Mouse (Mus musculus): ENCODE data around the gene Elfn1. TPM values are rescaled to one million over a fixed set of nuclear protein-coding genes. Genes with fewer than 3 reads are reported as not detected.
"Not testable (repeated sequence)": the region's sequence is repeated elsewhere in the genome, so short reads cannot be mapped to it uniquely, and the experiment has no call there.

Elfn1 gene
- total and polyA plus RNA-seq, 2 experiments from 2014 or later = 3.3 to 45.1 TPM

- Histone ChIP-seq H3K36me3 (ENCODE audit: insufficient read depth, low read length) (no peaks in the 10 kb centered on the region), H3K27me3 (ENCODE audit: insufficient read depth, low read length) (no peaks in the 10 kb centered on the region), H3K9me3 (ENCODE audit: low read length) (no peaks in the 10 kb centered on the region), H3K4me1 (ENCODE audit: insufficient read depth, low read length) (no peaks in the 10 kb centered on the region), H3K4me3 (ENCODE audit: low read length) (no peak overlapping the region), H3K9ac (replicated peaks; ENCODE audit: low read length) (no peak overlapping the region), H3K27ac (no peak overlapping the region), H3K4me2 (ENCODE audit: low read depth, low read length) (no peak overlapping the region)
- ATAC-seq (peak; percentile 28; the same call in 1 of the 2 replicates), DNase-seq (ENCODE audit: low spot score) (no peak)
- TF ChIP-seq CTCF (IDR thresholded peaks at IDR 0.05; ENCODE audit: low read depth) = no peak
- 6% methylated on average over 13 of the region's 13 CpGs for WGBS
Measured at GRCm38 (mm10) chr5:139978525-139979276, 71.0 kb downstream of the Elfn1 start.

- no peak for TF ChIP-seq CTCF (IDR thresholded peaks at IDR 0.05; ENCODE audit: low read depth)
- no peaks in the 10 kb centered on the region for H3K36me3 ChIP-seq (ENCODE audit: insufficient read depth, low read length)
- no peak overlapping the region for H3K4me3 ChIP-seq (ENCODE audit: low read length)
- H3K9me3 ChIP-seq (ENCODE audit: low read length) = no peaks in the 10 kb centered on the region
- ATAC-seq = peak; percentile 43; the same call in 1 of the 2 replicates
- DNase-seq (ENCODE audit: low spot score) = peak; percentile 54
- H3K9ac ChIP-seq (replicated peaks; ENCODE audit: low read length) = no peak overlapping the region
- H3K4me2 ChIP-seq (ENCODE audit: low read depth, low read length) = no peak overlapping the region
- H3K27ac ChIP-seq = no peak overlapping the region
- WGBS = 63% methylated on average over 9 of the region's 9 CpGs
- H3K4me1 ChIP-seq (ENCODE audit: insufficient read depth, low read length) = no peaks in the 10 kb centered on the region
- H3K27me3 ChIP-seq (ENCODE audit: insufficient read depth, low read length) = no peaks in the 10 kb centered on the region
Measured at GRCm38 (mm10) chr5:139979371-139979770, 71.6 kb downstream of the Elfn1 start.

- Histone ChIP-seq H3K27me3 (ENCODE audit: insufficient read depth, low read length) (no peaks in the 10 kb centered on the region), H3K4me2 (ENCODE audit: low read depth, low read length) (no peak overlapping the region), H3K36me3 (ENCODE audit: insufficient read depth, low read length) (no peaks in the 10 kb centered on the region), H3K4me3 (ENCODE audit: low read length) (no peak overlapping the region), H3K4me1 (ENCODE audit: insufficient read depth, low read length) (no peaks in the 10 kb centered on the region), H3K27ac (no peak overlapping the region), H3K9me3 (ENCODE audit: low read length) (no peaks in the 10 kb centered on the region), H3K9ac (replicated peaks; ENCODE audit: low read length) (no peak overlapping the region)
- TF ChIP-seq CTCF (IDR thresholded peaks at IDR 0.05; ENCODE audit: low read depth) = no peak
- ATAC-seq (no peak), DNase-seq (ENCODE audit: low spot score) (no peak)
- WGBS = 83% methylated on average over 1 of the region's 1 CpGs
Measured at GRCm38 (mm10) chr5:139981976-139982375, 74.2 kb downstream of the Elfn1 start.

GRCm38 (mm10) chr5:139985073-139985746, 77.5 kb downstream of the Elfn1 start:
- H3K9me3 ChIP-seq (ENCODE audit: low read length) = peaks cover 5% of the 10 kb centered on the region
- no peak overlapping the region for H3K4me3 ChIP-seq (ENCODE audit: low read length)
- H3K4me2 ChIP-seq (ENCODE audit: low read depth, low read length) = no peak overlapping the region
- 45% methylated on average over 18 of the region's 18 CpGs for WGBS
- no peak overlapping the region for H3K9ac ChIP-seq (replicated peaks; ENCODE audit: low read length)
- no peak for TF ChIP-seq CTCF (IDR thresholded peaks at IDR 0.05; ENCODE audit: low read depth)
- DNase-seq (ENCODE audit: low spot score) (no peak), ATAC-seq (no peak)
- no peaks in the 10 kb centered on the region for H3K36me3 ChIP-seq (ENCODE audit: insufficient read depth, low read length)
- no peaks in the 10 kb centered on the region for H3K4me1 ChIP-seq (ENCODE audit: insufficient read depth, low read length)
- no peak overlapping the region for H3K27ac ChIP-seq
- H3K27me3 ChIP-seq (ENCODE audit: insufficient read depth, low read length) = no peaks in the 10 kb centered on the region

- no peak for ATAC-seq
- 88% methylated on average over 3 of the region's 3 CpGs for WGBS
- no peak overlapping the region for H3K9ac ChIP-seq (replicated peaks; ENCODE audit: low read length)
Measured at GRCm38 (mm10) chr5:139991531-139991930, 83.8 kb downstream of the Elfn1 start.

GRCm38 (mm10) chr5:139998321-139998720, 90.6 kb downstream of the Elfn1 start:
- H3K27ac ChIP-seq; H3K4me2 ChIP-seq (ENCODE audit: low read depth, low read length); ATAC-seq; H3K9me3 ChIP-seq (ENCODE audit: low read length); H3K36me3 ChIP-seq (ENCODE audit: insufficient read depth, low read length); H3K9ac ChIP-seq (replicated peaks; ENCODE audit: low read length); H3K4me1 ChIP-seq (ENCODE audit: insufficient read depth, low read length); H3K4me3 ChIP-seq (ENCODE audit: low read length); DNase-seq (ENCODE audit: low spot score); H3K27me3 ChIP-seq (ENCODE audit: insufficient read depth, low read length): not testable (repeated sequence)
- WGBS = 64% methylated on average over 11 of the region's 12 CpGs

More at GRCm38 (mm10) chr5:139991531-139991930, 83.8 kb downstream of the Elfn1 start:
- Histone ChIP-seq H3K36me3 (ENCODE audit: insufficient read depth, low read length) (no peaks in the 10 kb centered on the region), H3K27me3 (ENCODE audit: insufficient read depth, low read length) (no peaks in the 10 kb centered on the region), H3K4me3 (ENCODE audit: low read length) (no peak overlapping the region), H3K9me3 (ENCODE audit: low read length) (peaks cover 13% of the 10 kb centered on the region), H3K4me1 (ENCODE audit: insufficient read depth, low read length) (no peaks in the 10 kb centered on the region), H3K27ac (no peak overlapping the region), H3K4me2 (ENCODE audit: low read depth, low read length) (no peak overlapping the region)
- TF ChIP-seq CTCF (IDR thresholded peaks at IDR 0.05; ENCODE audit: low read depth) = no peak
- no peak for DNase-seq (ENCODE audit: low spot score)

- no peak overlapping the region for H3K4me2 ChIP-seq (ENCODE audit: low read depth, low read length)
- H3K36me3 ChIP-seq (ENCODE audit: insufficient read depth, low read length) = no peaks in the 10 kb centered on the region
- no peak overlapping the region for H3K4me3 ChIP-seq (ENCODE audit: low read length)
- no peaks in the 10 kb centered on the region for H3K4me1 ChIP-seq (ENCODE audit: insufficient read depth, low read length)
- no peaks in the 10 kb centered on the region for H3K9me3 ChIP-seq (ENCODE audit: low read length)
- DNase-seq (ENCODE audit: low spot score) = no peak
- ATAC-seq = no peak
- no peaks in the 10 kb centered on the region for H3K27me3 ChIP-seq (ENCODE audit: insufficient read depth, low read length)
- no peak for TF ChIP-seq CTCF (IDR thresholded peaks at IDR 0.05; ENCODE audit: low read depth)
- no peak overlapping the region for H3K9ac ChIP-seq (replicated peaks; ENCODE audit: low read length)
- WGBS = 30% methylated on average over 6 of the region's 6 CpGs
- no peak overlapping the region for H3K27ac ChIP-seq
Measured at GRCm38 (mm10) chr5:139998916-139999315, 91.2 kb downstream of the Elfn1 start.
